Mouse (Mus musculus): ENCODE results near the gene Nol10. TPM values are rescaled to one million over a fixed set of nuclear protein-coding genes. Genes with fewer than 3 reads are reported as not detected.

The Nol10 gene
- polyA plus RNA-seq, 1 experiment from 2014 or later, result 28.1 TPM

DNA sequence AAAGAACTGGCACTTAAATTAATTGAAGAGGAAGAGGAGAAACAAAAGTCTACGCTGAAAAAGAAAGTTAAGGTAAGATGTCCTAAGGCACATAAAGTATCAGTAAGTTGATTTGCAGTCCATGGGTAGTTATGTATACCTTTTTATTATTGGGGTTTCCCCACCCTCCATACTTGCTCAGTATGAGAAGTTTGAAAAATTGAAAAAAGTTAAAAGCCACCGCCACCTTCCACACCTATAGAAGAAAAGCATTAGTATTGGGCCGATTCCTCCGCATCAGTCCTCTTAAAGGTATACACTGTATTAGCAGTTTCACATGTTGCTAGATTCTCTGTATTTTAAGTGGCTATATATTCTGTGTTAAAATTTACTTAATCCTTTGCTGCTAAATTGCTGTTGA is 58.6 kb downstream of the Nol10 start:
- H3K4me3 ChIP-seq (ENCODE audit: low read depth, low read length), result no peak overlapping the region
- no peaks in the 10 kb centered on the region for H3K27me3 ChIP-seq (ENCODE audit: control insufficient read depth, insufficient read depth, low read length)
- no peaks in the 10 kb centered on the region for H3K36me3 ChIP-seq (ENCODE audit: control insufficient read depth, insufficient read depth, low read length)
- H3K27ac ChIP-seq (ENCODE audit: low read depth, low read length), result no peak overlapping the region
- DNase-seq (ENCODE audit: low spot score) (no peak), ATAC-seq (ENCODE audit: low FRiP score) (no peak)
- no peak overlapping the region for H3K4me2 ChIP-seq (replicated peaks; ENCODE audit: low read depth, low read length)
- no peak overlapping the region for H3K9ac ChIP-seq (ENCODE audit: low read depth, low read length)
- no peaks in the 10 kb centered on the region for H3K9me3 ChIP-seq (ENCODE audit: control insufficient read depth, low read length)
- no peaks in the 10 kb centered on the region for H3K4me1 ChIP-seq (replicated peaks; ENCODE audit: control insufficient read depth, insufficient read depth, low read length)
- WGBS, result 97% methylated on average over 4 of the region's 4 CpGs

DNA sequence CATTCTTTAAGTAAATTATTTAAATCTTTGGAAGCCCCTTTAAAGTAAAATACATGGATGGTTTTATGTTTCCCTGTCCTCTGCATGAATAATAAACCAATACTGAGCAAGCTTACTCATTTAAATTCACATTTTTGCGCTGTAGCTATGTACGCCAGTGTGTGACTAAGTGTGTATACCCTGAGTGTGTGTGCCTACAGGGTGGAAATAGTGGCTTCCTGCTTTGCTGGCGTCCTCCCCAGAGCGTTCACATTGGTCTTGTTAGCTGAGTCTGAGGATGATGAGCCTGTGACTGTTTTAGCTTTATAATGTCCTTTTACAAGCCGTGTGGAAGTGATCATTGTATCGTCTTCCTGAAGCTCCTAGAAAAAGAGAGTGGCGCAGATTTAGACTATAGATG is 60.1 kb downstream of the Nol10 start:
- Histone ChIP-seq H3K4me1 (replicated peaks; ENCODE audit: control insufficient read depth, insufficient read depth, low read length) (no peaks in the 10 kb centered on the region), H3K4me3 (ENCODE audit: low read depth, low read length) (no peak overlapping the region), H3K27ac (ENCODE audit: low read depth, low read length) (no peak overlapping the region), H3K27me3 (ENCODE audit: control insufficient read depth, insufficient read depth, low read length) (no peaks in the 10 kb centered on the region), H3K36me3 (ENCODE audit: control insufficient read depth, insufficient read depth, low read length) (no peaks in the 10 kb centered on the region), H3K9ac (ENCODE audit: low read depth, low read length) (no peak overlapping the region), H3K9me3 (ENCODE audit: control insufficient read depth, low read length) (no peaks in the 10 kb centered on the region), H3K4me2 (replicated peaks; ENCODE audit: low read depth, low read length) (no peak overlapping the region)
- DNase-seq (ENCODE audit: low spot score), result no peak
- ATAC-seq (ENCODE audit: low FRiP score), result no peak
- WGBS, result 92% methylated on average over 7 of the region's 7 CpGs

DNA sequence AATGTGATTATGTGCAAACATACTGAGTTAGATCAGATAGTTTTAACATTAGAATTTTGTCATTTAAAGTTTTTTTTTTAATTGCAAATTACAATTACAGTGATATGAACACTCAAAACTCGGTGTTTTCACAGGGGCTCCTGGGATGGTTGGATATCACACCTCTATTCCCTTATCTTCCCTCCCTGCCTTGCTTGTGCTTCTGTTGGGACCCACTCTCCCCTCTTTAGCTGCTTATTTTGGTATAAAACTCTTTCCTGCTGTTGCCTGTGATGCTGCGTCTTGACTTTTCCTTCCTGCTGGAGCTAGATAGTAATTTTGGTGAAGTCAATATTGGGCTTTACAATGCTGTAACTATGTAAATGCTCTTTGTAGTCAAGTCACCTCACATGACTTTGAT is 63.0 kb downstream of the Nol10 start:
- no peak overlapping the region for H3K4me3 ChIP-seq (ENCODE audit: low read depth, low read length)
- no peaks in the 10 kb centered on the region for H3K9me3 ChIP-seq (ENCODE audit: control insufficient read depth, low read length)
- H3K4me1 ChIP-seq (replicated peaks; ENCODE audit: control insufficient read depth, insufficient read depth, low read length), result no peaks in the 10 kb centered on the region
- H3K27ac ChIP-seq (ENCODE audit: low read depth, low read length), result no peak overlapping the region
- H3K36me3 ChIP-seq (ENCODE audit: control insufficient read depth, insufficient read depth, low read length), result 0 out of 2 replicates have a peak, but pooled peaks cover 2% of the 10 kb centered on the region
- ATAC-seq (ENCODE audit: low FRiP score) (no peak), DNase-seq (ENCODE audit: low spot score) (no peak)
- no peaks in the 10 kb centered on the region for H3K27me3 ChIP-seq (ENCODE audit: control insufficient read depth, insufficient read depth, low read length)
- 92% methylated on average over 2 of the region's 2 CpGs for WGBS
- H3K9ac ChIP-seq (ENCODE audit: low read depth, low read length), result no peak overlapping the region
- H3K4me2 ChIP-seq (replicated peaks; ENCODE audit: low read depth, low read length), result no peak overlapping the region

DNA sequence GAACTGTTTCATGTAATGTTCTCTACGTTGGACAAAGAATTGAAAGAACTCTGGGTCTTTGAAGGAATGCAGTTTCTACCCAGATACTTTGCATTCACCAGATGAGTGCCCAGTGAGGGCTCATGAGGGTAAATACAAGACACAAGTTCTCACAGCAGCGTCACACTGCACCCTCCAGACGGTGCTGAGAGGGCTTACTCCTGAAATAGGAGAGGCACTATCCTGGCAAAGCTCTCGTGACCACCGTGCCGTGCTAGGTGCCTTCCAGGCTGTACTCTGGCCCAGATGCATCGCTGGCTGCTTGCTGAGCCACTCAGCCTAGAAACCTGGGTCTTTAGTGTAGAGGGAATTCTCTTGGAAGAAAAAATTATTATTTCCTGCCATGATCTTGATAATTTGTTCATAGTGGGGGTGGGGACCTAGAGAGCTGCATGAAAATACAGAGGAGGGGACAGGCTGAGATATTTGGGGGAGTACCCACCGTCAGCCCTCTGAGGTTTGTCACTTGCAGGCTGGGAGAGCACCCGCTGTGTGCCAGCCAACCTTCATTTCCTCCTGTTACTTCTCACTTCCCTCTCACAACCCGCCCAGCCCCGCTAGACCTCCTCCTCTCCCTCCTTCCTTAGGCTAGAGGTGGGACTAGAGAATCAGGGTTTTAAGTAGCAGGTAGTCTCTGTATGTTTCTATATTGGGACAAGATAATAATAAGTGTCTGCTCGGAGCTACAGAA is 63.7 kb downstream of the Nol10 start:
- Histone ChIP-seq H3K4me3 (ENCODE audit: low read depth, low read length) (no peak overlapping the region), H3K9ac (ENCODE audit: low read depth, low read length) (no peak overlapping the region), H3K4me1 (replicated peaks; ENCODE audit: control insufficient read depth, insufficient read depth, low read length) (no peaks in the 10 kb centered on the region), H3K36me3 (ENCODE audit: control insufficient read depth, insufficient read depth, low read length) (peaks cover 5% of the 10 kb centered on the region; the same call in 1 of the 2 replicates), H3K27ac (ENCODE audit: low read depth, low read length) (no peak overlapping the region), H3K4me2 (replicated peaks; ENCODE audit: low read depth, low read length) (no peak overlapping the region), H3K9me3 (ENCODE audit: control insufficient read depth, low read length) (no peaks in the 10 kb centered on the region), H3K27me3 (ENCODE audit: control insufficient read depth, insufficient read depth, low read length) (no peaks in the 10 kb centered on the region)
- DNase-seq (ENCODE audit: low spot score) (no peak), ATAC-seq (ENCODE audit: low FRiP score) (no peak)
- 76% methylated on average over 12 of the region's 12 CpGs for WGBS

DNA sequence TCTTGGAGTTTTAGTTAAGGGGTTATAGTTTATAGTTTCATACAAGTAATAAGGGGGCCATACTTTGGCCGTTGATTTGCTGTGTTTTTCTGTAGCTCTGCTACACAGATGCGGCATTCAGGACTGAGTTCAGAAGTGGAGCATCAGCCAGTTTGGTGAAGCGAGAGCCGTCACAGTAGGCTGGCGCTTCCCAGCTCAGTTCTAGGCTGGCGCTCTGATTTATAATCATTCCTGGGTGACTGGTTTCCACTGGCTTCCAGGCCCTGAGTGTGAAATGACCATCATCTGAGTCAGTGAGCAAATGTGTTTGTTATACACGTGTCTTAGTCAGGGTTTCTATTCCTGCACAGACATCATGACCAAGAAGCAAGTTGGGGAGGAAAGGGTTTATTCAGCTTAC is 66.5 kb downstream of the Nol10 start:
- Histone ChIP-seq H3K4me2 (replicated peaks; ENCODE audit: low read depth, low read length) (no peak overlapping the region), H3K36me3 (ENCODE audit: control insufficient read depth, insufficient read depth, low read length) (peaks cover 8% of the 10 kb centered on the region; the same call in 1 of the 2 replicates), H3K27ac (ENCODE audit: low read depth, low read length) (no peak overlapping the region), H3K27me3 (ENCODE audit: control insufficient read depth, insufficient read depth, low read length) (no peaks in the 10 kb centered on the region), H3K4me1 (replicated peaks; ENCODE audit: control insufficient read depth, insufficient read depth, low read length) (no peaks in the 10 kb centered on the region), H3K4me3 (ENCODE audit: low read depth, low read length) (no peak overlapping the region), H3K9ac (ENCODE audit: low read depth, low read length) (no peak overlapping the region), H3K9me3 (ENCODE audit: control insufficient read depth, low read length) (no peaks in the 10 kb centered on the region)
- DNase-seq (ENCODE audit: low spot score), result no peak
- WGBS, result 87% methylated on average over 7 of the region's 7 CpGs
- no peak for ATAC-seq (ENCODE audit: low FRiP score)

DNA sequence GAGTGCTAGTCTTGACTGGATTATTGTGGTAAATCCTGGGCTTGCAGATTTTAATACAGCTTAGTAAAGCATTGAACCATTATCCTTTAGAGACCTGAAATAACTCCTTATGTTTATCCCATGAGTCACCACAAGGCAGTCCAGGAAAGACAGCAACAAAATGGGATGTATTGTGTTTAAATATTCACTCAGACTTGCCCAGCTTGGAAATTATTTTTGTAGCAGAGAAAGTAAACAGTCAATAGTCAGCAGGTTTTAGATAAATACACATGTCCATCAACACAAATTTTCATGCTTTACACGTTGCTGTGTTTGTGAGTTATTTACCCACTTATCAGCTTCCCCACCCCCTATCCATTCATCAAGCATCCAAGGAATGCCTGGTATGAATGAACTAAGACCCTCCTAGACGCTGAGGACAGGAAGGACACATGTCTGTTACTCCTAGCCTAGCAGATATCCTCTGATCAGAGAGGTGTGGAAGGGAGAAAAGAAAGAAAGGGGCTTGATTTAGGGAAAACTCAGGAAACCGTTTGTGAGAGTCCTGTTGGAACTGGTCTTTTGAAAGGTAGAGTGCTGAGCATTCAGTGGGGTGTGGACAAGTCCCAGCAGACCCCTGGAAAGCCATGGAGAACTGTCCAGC is 72.0 kb downstream of the Nol10 start:
- 50% methylated on average over 3 of the region's 3 CpGs for WGBS
- no peaks in the 10 kb centered on the region for H3K27me3 ChIP-seq (ENCODE audit: control insufficient read depth, insufficient read depth, low read length)
- H3K27ac ChIP-seq (ENCODE audit: low read depth, low read length), result no peak overlapping the region
- peaks cover 10% of the 10 kb centered on the region; the same call in 1 of the 2 replicates for H3K36me3 ChIP-seq (ENCODE audit: control insufficient read depth, insufficient read depth, low read length)
- ATAC-seq (ENCODE audit: low FRiP score) (no peak), DNase-seq (ENCODE audit: low spot score) (no peak)
- H3K4me2 ChIP-seq (replicated peaks; ENCODE audit: low read depth, low read length), result no peak overlapping the region
- no peak overlapping the region for H3K4me3 ChIP-seq (ENCODE audit: low read depth, low read length)
- H3K9ac ChIP-seq (ENCODE audit: low read depth, low read length), result no peak overlapping the region
- no peaks in the 10 kb centered on the region for H3K9me3 ChIP-seq (ENCODE audit: control insufficient read depth, low read length)
- H3K4me1 ChIP-seq (replicated peaks; ENCODE audit: control insufficient read depth, insufficient read depth, low read length), result no peaks in the 10 kb centered on the region

DNA sequence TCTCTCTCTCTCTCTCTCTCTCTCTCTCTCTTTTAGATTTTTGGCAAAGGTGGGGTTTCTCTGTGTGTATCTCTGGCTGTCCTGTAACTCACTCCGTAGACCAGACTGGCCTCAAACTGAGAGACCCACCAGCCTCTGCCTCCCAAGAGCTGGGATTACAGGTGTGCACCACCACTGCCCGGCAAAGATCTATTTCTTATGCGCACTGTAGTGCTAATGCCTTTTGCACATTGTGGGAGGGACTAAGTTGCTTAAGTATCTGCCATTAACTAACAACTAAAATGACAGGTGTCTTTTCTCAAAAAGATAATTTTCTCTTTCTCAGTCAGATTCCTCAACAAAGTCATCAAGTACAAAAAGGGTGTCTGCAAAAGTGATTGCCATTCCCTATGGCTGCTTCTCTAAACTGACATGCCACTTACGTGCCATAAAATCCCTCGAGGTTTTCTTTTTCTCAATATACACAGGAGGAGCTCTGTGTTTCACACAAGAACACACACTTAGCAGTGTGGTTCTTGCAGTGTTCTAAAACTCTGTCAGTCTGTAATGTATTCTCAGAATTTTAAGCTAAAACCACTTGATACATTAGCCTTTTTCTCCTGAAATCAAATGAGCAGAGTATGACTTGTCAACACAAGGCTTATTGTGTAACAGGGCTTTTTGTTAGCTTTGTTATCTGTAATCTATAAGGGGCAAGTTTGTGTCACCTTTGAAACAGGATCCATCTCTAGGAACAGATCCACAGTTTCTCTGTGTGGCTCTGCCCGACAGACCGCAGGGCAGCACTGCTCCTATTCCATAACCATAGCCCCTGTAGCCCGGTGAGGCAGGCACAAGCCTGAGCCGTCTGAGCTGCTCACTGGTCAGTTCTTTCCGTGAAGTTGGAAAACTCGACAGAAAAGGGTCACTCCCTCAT is 77.3 kb downstream of the Nol10 start:
- Histone ChIP-seq H3K9me3 (ENCODE audit: control insufficient read depth, low read length) (no peaks in the 10 kb centered on the region), H3K36me3 (ENCODE audit: control insufficient read depth, insufficient read depth, low read length) (0 out of 2 replicates have a peak, but pooled peaks cover 2% of the 10 kb centered on the region), H3K4me1 (replicated peaks; ENCODE audit: control insufficient read depth, insufficient read depth, low read length) (no peaks in the 10 kb centered on the region), H3K27me3 (ENCODE audit: control insufficient read depth, insufficient read depth, low read length) (no peaks in the 10 kb centered on the region), H3K27ac (ENCODE audit: low read depth, low read length) (no peak overlapping the region), H3K9ac (ENCODE audit: low read depth, low read length) (no peak overlapping the region), H3K4me3 (ENCODE audit: low read depth, low read length) (no peak overlapping the region), H3K4me2 (replicated peaks; ENCODE audit: low read depth, low read length) (no peak overlapping the region)
- 84% methylated on average over 11 of the region's 11 CpGs for WGBS
- DNase-seq (ENCODE audit: low spot score) (no peak), ATAC-seq (ENCODE audit: low FRiP score) (no peak)

DNA sequence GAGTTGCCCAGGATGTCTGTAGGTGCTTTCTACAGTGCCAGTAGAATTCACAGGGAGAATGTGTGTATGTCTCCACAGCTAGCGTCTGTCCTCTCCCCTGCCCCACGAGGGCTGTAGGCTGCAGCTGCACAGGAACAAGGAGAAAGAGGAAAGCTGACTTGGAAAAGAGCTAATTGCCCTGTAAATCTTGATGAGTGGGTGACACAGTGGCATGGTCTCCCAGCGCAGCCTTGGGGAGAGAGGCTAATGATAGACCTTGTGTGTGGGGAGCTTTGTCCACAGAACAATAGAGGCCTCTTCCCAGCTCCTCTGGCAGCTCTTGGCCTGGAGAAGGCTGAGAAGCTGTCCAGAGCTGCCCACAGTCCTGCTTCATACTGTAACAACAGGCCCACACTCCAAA is 78.5 kb downstream of the Nol10 start:
- Histone ChIP-seq H3K36me3 (ENCODE audit: control insufficient read depth, insufficient read depth, low read length) (no peaks in the 10 kb centered on the region), H3K9ac (ENCODE audit: low read depth, low read length) (no peak overlapping the region), H3K4me2 (replicated peaks; ENCODE audit: low read depth, low read length) (no peak overlapping the region), H3K27ac (ENCODE audit: low read depth, low read length) (no peak overlapping the region), H3K27me3 (ENCODE audit: control insufficient read depth, insufficient read depth, low read length) (no peaks in the 10 kb centered on the region), H3K9me3 (ENCODE audit: control insufficient read depth, low read length) (no peaks in the 10 kb centered on the region), H3K4me3 (ENCODE audit: low read depth, low read length) (no peak overlapping the region), H3K4me1 (replicated peaks; ENCODE audit: control insufficient read depth, insufficient read depth, low read length) (no peaks in the 10 kb centered on the region)
- ATAC-seq (ENCODE audit: low FRiP score) (no peak), DNase-seq (ENCODE audit: low spot score) (no peak)
- 72% methylated on average over 3 of the region's 3 CpGs for WGBS
